Mouse (Mus musculus) embryonic fibroblast, embryonic 13.5 days (primary cell): ENCODE results near the gene Gtpbp8. TPM values are rescaled to one million over a fixed set of nuclear protein-coding genes. Genes with fewer than 3 reads are reported as not detected.

Experiments
- H3K27ac ChIP-seq: 2 replicates; pipeline ENCODE4 v1.5.1; 2012; ENCODE audit warnings: low read length, control low read depth, inconsistent platforms; ENCODE audit not compliant: insufficient read depth
- H3K4me1 ChIP-seq: 2 replicates; pipeline ENCODE4 v1.6.1; 2011; ENCODE audit warnings: low read length; ENCODE audit not compliant: control insufficient read depth, insufficient read depth
- H3K4me3 ChIP-seq: 2 replicates; pipeline ENCODE4 v1.5.1; 2011; ENCODE audit warnings: mild to moderate bottlenecking, control low read depth, low read length; ENCODE audit not compliant: insufficient read depth
- CTCF ChIP-seq: IDR thresholded peaks from 2 replicates; pipeline ENCODE4 v1.5.1; 2011; ENCODE audit warnings: mild to moderate bottlenecking, control low read depth, low read length, moderate library complexity, borderline replicate concordance; ENCODE audit not compliant: insufficient read depth
- POLR2A ChIP-seq: IDR thresholded peaks from 2 replicates; pipeline ENCODE4 v1.6.1; 2011; ENCODE audit warnings: low read depth, mild to moderate bottlenecking, control low read depth, low read length, moderate library complexity
- polyA plus RNA-seq: library from polyadenylated mRNA; stranded (reverse); fragments of >200 nt; gene quantifications from 2 replicates; pipeline ENCODE4 v1.2.4, GENCODE M21; 2011; ENCODE audit warnings: low read depth; ENCODE audit not compliant: missing spikeins, insufficient read length

Gene Gtpbp8
- polyA plus RNA-seq, 1 experiment = 23.4 TPM

GRCm38 (mm10) chr16:44734059-44734458 lies 12.1 kb downstream of the Gtpbp8 start:
- Histone ChIP-seq H3K27ac (no peak overlapping the region), H3K4me1 (no peaks in the 10 kb centered on the region), H3K4me3 (no peak overlapping the region)
- TF ChIP-seq CTCF = no peak
- TF ChIP-seq POLR2A = no peak

GRCm38 (mm10) chr16:44727525-44727924 lies 18.6 kb downstream of the Gtpbp8 start:
- TF ChIP-seq CTCF (no peak), POLR2A (no peak)
- no peak overlapping the region for H3K27ac ChIP-seq
- H3K4me1 ChIP-seq = peaks cover 2% of the 10 kb centered on the region; the same call in 1 of the 2 replicates
- no peak overlapping the region for H3K4me3 ChIP-seq

GRCm38 (mm10) chr16:44725286-44726223 lies 20.6 kb downstream of the Gtpbp8 start:
- TF ChIP-seq POLR2A = no peak
- peak; percentile 72 for TF ChIP-seq CTCF
- H3K27ac ChIP-seq = peak overlapping the region; percentile 97

GRCm38 (mm10) chr16:44724847-44725246 lies 21.3 kb downstream of the Gtpbp8 start:
- H3K4me1 ChIP-seq = peaks cover 2% of the 10 kb centered on the region; the same call in 1 of the 2 replicates
- TF ChIP-seq CTCF (no peak), POLR2A (peak; percentile 55)
- H3K4me3 ChIP-seq = peak overlapping the region; percentile 77
- peak overlapping the region; percentile 97 for H3K27ac ChIP-seq

More at GRCm38 (mm10) chr16:44725286-44726223, 20.6 kb downstream of the Gtpbp8 start:
- Histone ChIP-seq H3K4me3 (peak overlapping the region; percentile 77), H3K4me1 (peaks cover 2% of the 10 kb centered on the region; the same call in 1 of the 2 replicates)

- H3K4me1 ChIP-seq = peaks cover 2% of the 10 kb centered on the region; the same call in 1 of the 2 replicates
- H3K4me3 ChIP-seq = peak within 1 kb of the TSS; percentile 77
- peak within 1 kb of the TSS; percentile 97 for H3K27ac ChIP-seq
- TF ChIP-seq CTCF (no peak), POLR2A (no peak; the same call in none of the 2 replicates)
These were observed 21.9 kb downstream of the Gtpbp8 start, which contains the start of gene Nepro for GRCm38 (mm10) chr16:44724083-44724787. TSS of gene Nepro (plus strand) at chr16:44724301.

- TF ChIP-seq POLR2A (no peak), CTCF (no peak)
- Histone ChIP-seq H3K4me1 (peaks cover 2% of the 10 kb centered on the region; the same call in 1 of the 2 replicates), H3K27ac (peak overlapping the region; percentile 1; the same call in 1 of the 2 replicates), H3K4me3 (no peak overlapping the region)
These were observed 23.5 kb downstream of the Gtpbp8 start for GRCm38 (mm10) chr16:44722666-44723065.

- Histone ChIP-seq H3K4me3 (no peak overlapping the region), H3K4me1 (peaks cover 2% of the 10 kb centered on the region; the same call in 1 of the 2 replicates), H3K27ac (no peak overlapping the region)
- no peak for TF ChIP-seq POLR2A
- no peak for TF ChIP-seq CTCF
These were observed 25.6 kb downstream of the Gtpbp8 start for GRCm38 (mm10) chr16:44720518-44720917.

GRCm38 (mm10) chr16:44719349-44719748 lies 26.8 kb downstream of the Gtpbp8 start:
- H3K4me1 ChIP-seq = peaks cover 2% of the 10 kb centered on the region; the same call in 1 of the 2 replicates
- no peak for TF ChIP-seq POLR2A
- no peak overlapping the region for H3K4me3 ChIP-seq
- no peak overlapping the region for H3K27ac ChIP-seq

- 0 out of 2 replicates have a peak, but pooled peaks cover under 1% of the 10 kb centered on the region for H3K4me1 ChIP-seq
- no peak overlapping the region for H3K4me3 ChIP-seq
- TF ChIP-seq CTCF = no peak
- H3K27ac ChIP-seq = no peak overlapping the region
These were observed 28.3 kb downstream of the Gtpbp8 start for GRCm38 (mm10) chr16:44717838-44718237.
